Mouse (Mus musculus): ENCODE results near the gene Syf2. TPM values are rescaled to one million over a fixed set of nuclear protein-coding genes. Genes with fewer than 3 reads are reported as not detected.

Gene Syf2
- polyA plus RNA-seq, 1 experiment from 2014 or later = 68.1 TPM

DNA sequence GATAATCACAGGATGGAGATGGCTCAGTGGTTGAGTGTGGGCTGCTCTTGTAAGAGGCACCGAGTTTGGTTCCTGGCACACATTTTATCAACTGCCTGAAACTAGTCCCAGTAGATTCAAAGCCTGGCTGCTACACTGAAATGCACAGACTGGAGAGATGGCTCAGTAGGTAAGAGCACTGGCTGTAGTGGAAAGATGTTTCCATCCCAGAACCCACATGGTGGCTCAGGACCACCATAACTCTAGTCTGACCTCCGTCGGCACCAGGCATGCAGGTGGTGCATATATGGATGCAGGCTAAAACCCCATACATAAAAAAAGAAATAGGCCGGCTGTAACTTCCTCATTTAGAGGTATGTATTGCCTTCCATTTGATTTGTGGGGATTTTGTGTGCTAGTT, 1.2 kb upstream of the Syf2 start:
- WGBS = 80% methylated on average over 4 of the region's 4 CpGs
- Histone ChIP-seq H3K4me1 (ENCODE audit: control insufficient read depth, insufficient read depth, low read length) (peaks cover 22% of the 10 kb centered on the region), H3K9ac (ENCODE audit: low read length) (peak overlapping the region; percentile 8; the same call in 1 of the 2 replicates), H3K4me3 (ENCODE audit: low read depth, low read length) (no peak overlapping the region), H3K9me3 (replicated peaks; ENCODE audit: control insufficient read depth, low read length) (no peaks in the 10 kb centered on the region), H3K27ac (ENCODE audit: low read depth, low read length) (no peak overlapping the region), H3K36me3 (ENCODE audit: control insufficient read depth, insufficient read depth, low read length) (peaks cover 63% of the 10 kb centered on the region), H3K27me3 (replicated peaks; ENCODE audit: control insufficient read depth, insufficient read depth, low read length) (no peaks in the 10 kb centered on the region), H3K4me2 (ENCODE audit: low read length) (no peak overlapping the region)
- ATAC-seq (no peak), DNase-seq (ENCODE audit: low spot score) (no peak)

DNA sequence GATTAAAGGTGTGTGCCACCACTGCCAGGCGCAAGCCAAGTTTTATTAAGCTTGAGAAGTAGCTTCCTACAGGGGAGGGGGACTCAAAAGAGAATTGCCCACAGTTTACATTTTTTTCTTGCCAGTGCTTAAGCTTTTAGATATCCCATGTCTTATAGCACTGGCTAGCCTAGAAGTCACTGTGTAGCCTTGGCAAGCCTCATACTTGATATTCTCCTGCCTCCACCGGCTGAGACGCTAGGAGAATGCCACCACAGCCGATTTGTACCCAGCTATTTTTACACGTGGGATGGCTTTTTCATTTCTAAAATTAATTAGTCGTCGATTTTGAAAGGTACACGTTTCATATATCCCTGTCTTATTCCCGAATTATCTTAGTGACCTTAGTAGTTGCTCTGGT, 508 bp upstream of the Syf2 start:
- peaks cover 66% of the 10 kb centered on the region for H3K36me3 ChIP-seq (ENCODE audit: control insufficient read depth, insufficient read depth, low read length)
- peak overlapping the region; percentile 41; the same call in 1 of the 2 replicates for H3K9ac ChIP-seq (ENCODE audit: low read length)
- DNase-seq (ENCODE audit: low spot score) = no peak
- H3K4me3 ChIP-seq (ENCODE audit: low read depth, low read length) = peak overlapping the region; percentile 97
- H3K9me3 ChIP-seq (replicated peaks; ENCODE audit: control insufficient read depth, low read length) = no peaks in the 10 kb centered on the region
- WGBS = 28% methylated on average over 9 of the region's 9 CpGs
- peak; percentile 5; the same call in 1 of the 2 replicates for ATAC-seq
- H3K4me2 ChIP-seq (ENCODE audit: low read length) = peak overlapping the region; percentile 92
- peaks cover 17% of the 10 kb centered on the region for H3K4me1 ChIP-seq (ENCODE audit: control insufficient read depth, insufficient read depth, low read length)
- 0 out of 2 replicates have a peak overlapping the region, but pooled peaks have one; percentile 9 for H3K27ac ChIP-seq (ENCODE audit: low read depth, low read length)
- H3K27me3 ChIP-seq (replicated peaks; ENCODE audit: control insufficient read depth, insufficient read depth, low read length) = no peaks in the 10 kb centered on the region

DNA sequence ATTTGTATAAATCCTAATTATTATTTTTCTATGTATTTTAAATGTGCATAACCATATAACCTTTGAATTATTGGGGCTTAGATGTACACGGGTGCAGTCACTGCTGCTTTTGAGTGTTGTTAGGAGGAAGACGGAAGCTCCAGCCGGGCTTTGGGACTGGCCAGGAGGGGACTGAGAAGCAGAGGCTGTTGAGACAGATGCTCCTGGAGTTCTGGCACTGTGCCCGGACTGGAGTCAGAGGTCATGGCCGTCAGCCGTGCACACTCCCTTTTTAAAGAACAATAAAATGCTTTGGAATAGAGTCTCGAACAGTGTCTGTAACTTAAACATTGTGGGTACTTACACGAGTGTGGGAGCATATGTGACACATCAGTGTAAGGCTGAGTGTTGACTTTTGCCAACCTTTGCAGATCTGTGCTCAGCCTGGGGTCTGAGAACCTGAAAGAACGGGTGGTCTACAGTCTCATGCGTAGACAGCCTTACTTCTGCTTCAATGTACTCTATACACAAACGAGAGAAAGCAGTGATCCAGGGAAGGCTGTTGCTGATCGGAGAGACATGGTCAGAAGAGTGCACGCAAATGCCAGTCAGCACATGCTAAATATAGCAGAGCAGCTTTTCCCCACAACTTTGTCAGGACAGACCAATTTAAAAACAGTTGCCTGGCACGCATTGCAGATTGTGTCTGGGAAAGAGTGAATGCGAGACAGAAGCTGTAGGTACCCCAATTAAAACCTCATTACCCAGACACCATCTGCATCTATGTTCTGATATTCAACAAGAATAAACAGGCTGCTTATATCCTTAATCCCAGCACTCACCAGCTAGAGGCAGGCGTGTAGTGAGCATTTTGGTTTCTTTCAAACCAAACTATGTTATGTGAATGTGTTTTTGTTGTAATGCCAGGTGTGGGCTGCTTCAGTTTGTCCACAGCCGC, 6.8 kb downstream of the Syf2 start:
- peak; percentile 79 for ATAC-seq

DNA sequence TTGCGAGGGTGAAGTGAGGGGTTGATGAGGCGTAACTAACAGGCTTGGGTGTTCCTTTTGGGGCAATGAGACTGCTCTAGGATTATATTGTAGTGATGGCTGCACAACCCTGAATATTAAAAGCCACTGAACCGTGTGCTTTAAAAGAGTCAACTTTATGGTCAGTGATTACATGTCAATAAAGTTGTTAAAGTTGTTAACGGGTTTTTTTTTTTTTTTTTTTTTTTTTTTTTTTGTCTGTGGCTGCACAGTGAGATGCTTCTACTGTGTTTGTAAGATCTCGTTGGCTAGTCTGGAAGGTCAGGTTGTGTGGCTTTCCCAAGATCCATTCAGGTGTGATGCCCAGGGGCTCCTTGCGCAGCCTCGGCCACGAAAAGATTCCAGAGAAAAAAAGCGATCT, 9.2 kb downstream of the Syf2 start:
- 56% methylated on average over 9 of the region's 9 CpGs for WGBS
- no peak for ATAC-seq

More for the DNA sequence above, 6.8 kb downstream of the Syf2 start:
- 53% methylated on average over 17 of the region's 17 CpGs for WGBS
- H3K9me3 ChIP-seq (replicated peaks; ENCODE audit: control insufficient read depth, low read length) = no peaks in the 10 kb centered on the region
- no peaks in the 10 kb centered on the region for H3K4me1 ChIP-seq (ENCODE audit: control insufficient read depth, insufficient read depth, low read length)
- H3K27me3 ChIP-seq (replicated peaks; ENCODE audit: control insufficient read depth, insufficient read depth, low read length) = no peaks in the 10 kb centered on the region
- H3K4me2 ChIP-seq (ENCODE audit: low read length) = no peak overlapping the region
- H3K36me3 ChIP-seq (ENCODE audit: control insufficient read depth, insufficient read depth, low read length) = peaks cover 49% of the 10 kb centered on the region
- peak; percentile 78 for DNase-seq (ENCODE audit: low spot score)
- H3K27ac ChIP-seq (ENCODE audit: low read depth, low read length) = peak overlapping the region; percentile 45; the same call in 1 of the 2 replicates
- H3K4me3 ChIP-seq (ENCODE audit: low read depth, low read length) = no peak overlapping the region
- H3K9ac ChIP-seq (ENCODE audit: low read length) = no peak overlapping the region

DNA sequence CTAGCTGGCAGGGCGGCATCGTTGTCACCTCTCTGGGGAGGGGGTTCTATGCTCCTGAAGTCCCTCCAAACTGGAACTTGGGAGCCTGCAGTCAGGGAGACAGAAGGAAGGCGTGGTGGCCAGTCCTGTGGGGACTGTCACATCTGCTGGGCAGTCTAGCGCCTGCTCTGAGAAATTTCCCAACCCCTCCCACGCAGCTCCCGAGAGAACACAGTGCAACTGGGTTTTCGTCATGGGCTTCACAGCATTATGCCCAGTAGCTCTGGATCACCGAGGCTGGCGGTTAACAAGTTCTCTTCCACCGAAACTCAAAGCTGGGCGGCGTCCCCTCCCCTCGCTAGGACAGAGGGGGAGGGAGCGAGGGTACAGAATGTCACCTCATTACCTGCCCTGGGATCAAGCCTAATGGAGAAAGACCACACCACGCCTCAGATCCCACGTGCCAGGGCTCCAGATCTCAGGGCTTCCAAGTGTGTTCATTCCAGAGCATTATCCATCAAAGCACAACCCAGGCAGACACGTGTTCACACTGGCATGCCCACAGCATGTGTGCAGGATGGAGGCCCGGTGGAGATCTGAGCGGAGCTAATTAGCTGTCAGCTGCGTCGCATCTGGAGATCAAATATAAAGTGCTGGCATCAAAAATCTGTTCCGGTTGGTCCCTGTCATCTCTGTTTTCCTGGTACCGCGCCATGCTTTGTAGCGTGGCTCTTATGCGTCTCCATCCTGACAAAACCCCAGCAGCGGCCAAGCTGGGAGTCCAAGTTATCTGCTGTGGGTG, 13.2 kb downstream of the Syf2 start:
- 43% methylated on average over 27 of the region's 27 CpGs for WGBS
- H3K36me3 ChIP-seq (ENCODE audit: control insufficient read depth, insufficient read depth, low read length) = no peaks in the 10 kb centered on the region
- no peaks in the 10 kb centered on the region for H3K9me3 ChIP-seq (replicated peaks; ENCODE audit: control insufficient read depth, low read length)
- no peaks in the 10 kb centered on the region for H3K4me1 ChIP-seq (ENCODE audit: control insufficient read depth, insufficient read depth, low read length)
- ATAC-seq (peak; percentile 80), DNase-seq (ENCODE audit: low spot score) (peak; percentile 66)
- no peak overlapping the region for H3K27ac ChIP-seq (ENCODE audit: low read depth, low read length)
- H3K27me3 ChIP-seq (replicated peaks; ENCODE audit: control insufficient read depth, insufficient read depth, low read length) = no peaks in the 10 kb centered on the region
- 0 out of 2 replicates have a peak overlapping the region, but pooled peaks have one; percentile 25 for H3K9ac ChIP-seq (ENCODE audit: low read length)
- no peak overlapping the region for H3K4me3 ChIP-seq (ENCODE audit: low read depth, low read length)
- no peak overlapping the region for H3K4me2 ChIP-seq (ENCODE audit: low read length)

More for the DNA sequence above, 9.2 kb downstream of the Syf2 start:
- Histone ChIP-seq H3K27ac (ENCODE audit: low read depth, low read length) (no peak overlapping the region), H3K4me1 (ENCODE audit: control insufficient read depth, insufficient read depth, low read length) (no peaks in the 10 kb centered on the region), H3K36me3 (ENCODE audit: control insufficient read depth, insufficient read depth, low read length) (peaks cover 27% of the 10 kb centered on the region), H3K4me2 (ENCODE audit: low read length) (no peak overlapping the region), H3K27me3 (replicated peaks; ENCODE audit: control insufficient read depth, insufficient read depth, low read length) (no peaks in the 10 kb centered on the region), H3K9ac (ENCODE audit: low read length) (no peak overlapping the region), H3K4me3 (ENCODE audit: low read depth, low read length) (no peak overlapping the region), H3K9me3 (replicated peaks; ENCODE audit: control insufficient read depth, low read length) (no peaks in the 10 kb centered on the region)
- DNase-seq (ENCODE audit: low spot score) = no peak

DNA sequence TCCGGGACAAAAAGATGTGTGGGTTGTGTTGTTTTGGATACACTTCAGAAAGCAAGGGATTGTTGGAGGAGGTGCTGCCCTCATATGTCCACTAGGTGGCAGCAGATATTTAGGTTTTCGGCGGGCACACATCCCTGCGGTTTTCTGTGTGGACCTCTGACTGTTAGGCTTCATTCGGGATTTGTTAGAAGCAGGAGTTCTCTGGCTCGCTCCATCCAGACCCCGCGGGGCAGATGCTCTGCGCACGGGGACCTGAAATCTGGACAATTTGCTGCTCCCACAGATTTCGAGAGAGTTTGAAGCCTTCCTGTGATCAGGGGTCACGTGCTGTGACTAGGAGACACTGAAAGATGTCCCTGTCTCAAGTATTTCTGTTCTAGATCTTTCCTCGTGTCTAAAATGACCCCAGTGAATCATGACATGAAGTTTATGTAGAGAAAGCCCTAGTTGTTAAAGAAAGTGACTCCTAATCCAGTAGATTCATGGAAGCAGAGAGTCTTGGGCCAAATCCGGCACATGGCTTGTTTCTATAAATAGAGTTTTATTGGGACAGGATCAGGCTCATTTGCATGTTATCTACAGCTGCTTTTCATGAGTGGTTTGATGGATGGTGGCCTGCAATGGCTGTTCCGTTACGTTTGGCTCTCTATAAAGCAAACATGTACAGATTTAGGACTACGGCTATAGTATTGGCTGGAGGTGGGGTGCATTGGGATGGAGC, 15.5 kb downstream of the Syf2 start:
- DNase-seq (ENCODE audit: low spot score) (peak; percentile 90), ATAC-seq (peak; percentile 65)
- H3K27me3 ChIP-seq (replicated peaks; ENCODE audit: control insufficient read depth, insufficient read depth, low read length) = no peaks in the 10 kb centered on the region
- H3K36me3 ChIP-seq (ENCODE audit: control insufficient read depth, insufficient read depth, low read length) = no peaks in the 10 kb centered on the region
- H3K27ac ChIP-seq (ENCODE audit: low read depth, low read length) = no peak overlapping the region
- 13% methylated on average over 17 of the region's 17 CpGs for WGBS
- H3K4me3 ChIP-seq (ENCODE audit: low read depth, low read length) = no peak overlapping the region
- H3K9ac ChIP-seq (ENCODE audit: low read length) = no peak overlapping the region
- peak overlapping the region; percentile 28 for H3K4me2 ChIP-seq (ENCODE audit: low read length)
- no peaks in the 10 kb centered on the region for H3K9me3 ChIP-seq (replicated peaks; ENCODE audit: control insufficient read depth, low read length)
- no peaks in the 10 kb centered on the region for H3K4me1 ChIP-seq (ENCODE audit: control insufficient read depth, insufficient read depth, low read length)

DNA sequence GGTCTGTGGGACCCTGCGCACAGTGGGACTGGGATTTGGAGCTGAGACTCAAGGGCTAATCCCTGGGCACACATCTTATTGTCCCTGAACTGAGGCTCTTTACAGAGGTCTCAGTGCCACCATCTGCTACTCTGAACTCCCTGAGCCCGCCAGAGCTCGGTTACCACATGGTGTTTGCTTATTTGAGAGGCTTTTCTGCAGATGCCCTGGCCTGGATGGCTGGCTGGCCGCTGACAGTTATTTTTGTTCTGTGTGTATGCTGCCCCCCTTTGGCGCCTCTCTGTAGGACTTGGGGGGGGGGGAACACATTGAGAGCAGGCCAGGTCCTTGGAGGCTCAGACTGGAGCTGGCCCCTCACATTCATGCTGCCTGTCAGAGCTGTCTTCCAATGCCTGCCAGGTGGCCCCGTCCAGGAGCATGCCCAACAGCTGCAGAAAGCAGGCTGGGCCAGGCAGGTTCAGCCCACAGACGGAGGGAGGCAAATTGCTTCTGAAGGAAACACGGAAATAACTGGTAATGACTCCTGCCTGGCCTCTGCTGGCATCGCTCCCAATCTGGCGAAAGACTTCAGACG, 19.9 kb downstream of the Syf2 start:
- peak; percentile 76 for DNase-seq (ENCODE audit: low spot score)
- no peaks in the 10 kb centered on the region for H3K4me1 ChIP-seq (ENCODE audit: control insufficient read depth, insufficient read depth, low read length)
- no peak overlapping the region for H3K4me3 ChIP-seq (ENCODE audit: low read depth, low read length)
- no peak overlapping the region for H3K4me2 ChIP-seq (ENCODE audit: low read length)
- 18% methylated on average over 11 of the region's 11 CpGs for WGBS
- H3K36me3 ChIP-seq (ENCODE audit: control insufficient read depth, insufficient read depth, low read length) = no peaks in the 10 kb centered on the region
- no peak overlapping the region for H3K9ac ChIP-seq (ENCODE audit: low read length)
- no peaks in the 10 kb centered on the region for H3K27me3 ChIP-seq (replicated peaks; ENCODE audit: control insufficient read depth, insufficient read depth, low read length)
- peak; percentile 91 for ATAC-seq
- peak overlapping the region; percentile 40; the same call in 1 of the 2 replicates for H3K27ac ChIP-seq (ENCODE audit: low read depth, low read length)
- H3K9me3 ChIP-seq (replicated peaks; ENCODE audit: control insufficient read depth, low read length) = no peaks in the 10 kb centered on the region

DNA sequence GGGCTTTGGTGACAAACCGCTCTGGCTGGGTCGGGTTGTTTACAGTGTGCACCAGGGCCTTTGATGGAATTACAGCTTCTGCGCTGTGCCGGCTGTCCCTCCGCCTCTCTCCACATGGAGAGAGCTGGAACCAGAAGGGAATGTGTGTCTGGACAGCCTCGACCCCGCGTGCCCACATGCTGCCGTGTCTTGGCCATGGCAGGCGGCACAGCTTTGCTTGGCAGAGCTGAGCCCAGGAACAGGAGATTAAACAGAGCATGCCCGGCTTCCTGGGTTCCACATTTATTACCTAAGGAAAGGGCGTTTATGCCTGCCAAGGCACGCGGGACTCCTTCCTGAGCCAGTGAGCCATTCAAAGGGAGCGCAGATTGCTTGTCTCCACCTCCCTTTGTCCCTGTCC, 23.8 kb downstream of the Syf2 start:
- Histone ChIP-seq H3K4me3 (ENCODE audit: low read depth, low read length) (no peak overlapping the region), H3K9ac (ENCODE audit: low read length) (no peak overlapping the region), H3K36me3 (ENCODE audit: control insufficient read depth, insufficient read depth, low read length) (no peaks in the 10 kb centered on the region), H3K27ac (ENCODE audit: low read depth, low read length) (no peak overlapping the region), H3K4me2 (ENCODE audit: low read length) (no peak overlapping the region), H3K4me1 (ENCODE audit: control insufficient read depth, insufficient read depth, low read length) (no peaks in the 10 kb centered on the region), H3K27me3 (replicated peaks; ENCODE audit: control insufficient read depth, insufficient read depth, low read length) (0 out of 2 replicates have a peak, but pooled peaks cover 3% of the 10 kb centered on the region), H3K9me3 (replicated peaks; ENCODE audit: control insufficient read depth, low read length) (no peaks in the 10 kb centered on the region)
- DNase-seq (ENCODE audit: low spot score) (no peak), ATAC-seq (no peak)
- 21% methylated on average over 15 of the region's 15 CpGs for WGBS
